Mouse (Mus musculus): ENCODE data around the gene Kcnt1.

The Kcnt1 gene

DNA sequence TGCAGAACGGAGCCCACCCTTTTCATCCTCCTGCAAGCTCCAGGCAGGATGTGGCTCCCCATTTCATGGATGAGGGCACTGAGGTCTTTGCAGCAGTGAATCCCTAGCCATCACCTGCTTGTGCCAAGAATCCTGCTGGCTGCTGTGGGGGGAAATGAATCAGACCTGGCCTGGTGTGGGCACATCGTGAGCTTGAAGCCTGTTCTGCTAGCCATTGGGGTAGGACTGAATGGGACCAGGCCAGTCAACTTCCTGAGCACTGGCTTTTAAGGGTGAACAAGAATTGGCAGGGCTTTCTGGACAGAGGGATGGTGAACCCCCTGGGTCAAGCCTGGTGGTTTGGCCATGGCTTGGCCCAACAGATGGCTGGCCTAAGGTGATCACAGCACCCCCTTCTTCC, 15.0 kb downstream of the Kcnt1 start:
- CTCF ChIA-PET = no interaction called here

GRCm38 (mm10) chr2:25879061-25879460, 15.5 kb downstream of the Kcnt1 start:
- CTCF ChIA-PET = no interaction called here

GRCm38 (mm10) chr2:25882276-25882675, 18.7 kb downstream of the Kcnt1 start:
- CTCF ChIA-PET = no interaction called here

- CTCF ChIA-PET = no interaction called here
Observed at GRCm38 (mm10) chr2:25884756-25885155, 21.2 kb downstream of the Kcnt1 start.

- CTCF ChIA-PET = no interaction called here
Observed at GRCm38 (mm10) chr2:25887226-25887625, 23.7 kb downstream of the Kcnt1 start.

DNA sequence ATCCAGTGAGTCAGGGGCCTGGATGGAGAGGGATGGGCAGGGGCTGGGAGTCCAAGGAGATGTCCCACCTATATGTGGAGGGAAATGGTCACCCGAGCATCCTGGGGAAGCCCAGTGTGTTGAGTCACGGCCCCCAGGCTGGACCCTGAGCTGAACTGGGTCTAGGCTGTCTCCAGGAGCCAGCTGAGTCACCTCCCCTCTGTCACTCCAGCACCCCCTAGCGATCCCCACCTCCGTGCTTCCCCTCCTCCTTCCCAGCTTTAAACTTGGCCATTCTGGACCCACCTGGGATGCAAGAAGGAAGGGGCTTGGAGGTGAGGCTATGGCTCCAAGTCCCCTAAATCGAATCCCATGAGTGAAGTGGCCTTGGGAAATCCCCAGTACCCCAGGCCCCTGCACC, 24.6 kb downstream of the Kcnt1 start:
- CTCF ChIA-PET = interaction anchor here (0.5 to 0.6 kb wide), 2 partner anchors 349 to 648 kb away, joined by 4 to 5 read pairs; partner anchors contain the start of gene Qsox2

- CTCF ChIA-PET = no interaction called here
Observed at GRCm38 (mm10) chr2:25892440-25892839, 28.9 kb downstream of the Kcnt1 start.

DNA sequence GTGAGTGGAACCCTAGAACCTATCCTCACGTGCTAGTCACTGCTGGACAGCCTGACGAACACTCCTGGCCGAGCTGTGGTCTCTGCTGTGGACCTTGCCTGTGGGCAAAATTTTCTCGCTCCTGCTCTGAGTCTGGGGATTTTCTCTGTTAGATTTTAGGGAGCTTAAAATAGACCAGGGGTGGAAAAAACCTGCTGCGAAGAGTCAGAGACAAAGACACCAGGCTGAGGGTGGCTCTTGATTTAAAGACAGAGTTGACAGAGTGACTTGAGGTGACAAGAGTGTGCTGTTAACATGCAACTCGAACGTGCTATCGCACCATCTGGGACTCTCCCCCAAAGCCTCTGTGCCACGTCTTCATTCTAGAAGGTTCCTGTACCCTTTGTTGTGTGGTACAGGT, 35.4 kb downstream of the Kcnt1 start:
- CTCF ChIA-PET = no interaction called here

GRCm38 (mm10) chr2:25909872-25910271, 46.3 kb downstream of the Kcnt1 start:
- CTCF ChIA-PET = no interaction called here

DNA sequence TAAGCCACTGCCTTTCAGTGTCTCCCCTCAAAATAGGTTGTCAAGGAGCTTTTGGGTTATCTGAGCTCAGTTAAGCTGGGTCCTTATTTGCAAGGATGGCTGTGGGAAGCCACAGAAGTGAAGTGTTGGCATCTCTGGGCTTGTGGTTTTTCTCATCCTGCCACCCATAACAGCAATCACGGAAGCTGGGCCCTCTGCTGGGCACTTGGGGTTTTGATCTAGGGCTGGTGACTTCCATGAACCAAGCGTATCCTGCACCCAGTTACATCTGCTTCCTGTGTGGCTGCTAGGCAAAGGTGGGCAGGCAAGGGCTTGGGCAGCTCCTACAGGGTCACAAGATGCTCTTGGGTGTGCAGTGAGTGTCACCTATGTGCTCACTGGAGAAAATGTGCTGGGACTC, 49.7 kb downstream of the Kcnt1 start:
- CTCF ChIA-PET = interaction anchor here (0.6 kb wide), 1 partner anchor 681 kb away, joined by 4 read pairs; no protein-coding TSS in a partner anchor

GRCm38 (mm10) chr2:25914201-25914600, 50.7 kb downstream of the Kcnt1 start:
- CTCF ChIA-PET = interaction anchor here (0.7 kb wide), 1 partner anchor 18 kb away, joined by 3 read pairs; no protein-coding TSS in a partner anchor

DNA sequence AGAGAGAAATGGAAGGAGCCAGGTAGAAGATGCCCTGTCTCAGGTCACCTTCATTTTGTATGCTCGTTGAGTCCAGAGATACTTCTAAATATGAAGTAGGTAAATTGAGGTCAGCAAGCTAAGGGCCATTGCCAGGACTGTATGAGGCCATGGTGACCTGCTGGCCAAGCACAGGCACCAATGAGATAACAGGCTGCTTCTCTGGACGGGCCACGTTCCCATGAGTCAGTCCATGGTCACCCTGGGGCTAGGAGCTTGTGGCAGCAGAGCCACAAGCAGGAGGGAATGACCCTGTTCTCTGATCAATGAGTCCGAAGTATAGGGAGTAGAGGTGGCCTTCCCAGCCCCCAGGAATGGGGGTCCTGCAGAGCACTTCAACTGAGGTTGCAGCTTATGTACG, 51.3 kb downstream of the Kcnt1 start:
- CTCF ChIA-PET = no interaction called here

DNA sequence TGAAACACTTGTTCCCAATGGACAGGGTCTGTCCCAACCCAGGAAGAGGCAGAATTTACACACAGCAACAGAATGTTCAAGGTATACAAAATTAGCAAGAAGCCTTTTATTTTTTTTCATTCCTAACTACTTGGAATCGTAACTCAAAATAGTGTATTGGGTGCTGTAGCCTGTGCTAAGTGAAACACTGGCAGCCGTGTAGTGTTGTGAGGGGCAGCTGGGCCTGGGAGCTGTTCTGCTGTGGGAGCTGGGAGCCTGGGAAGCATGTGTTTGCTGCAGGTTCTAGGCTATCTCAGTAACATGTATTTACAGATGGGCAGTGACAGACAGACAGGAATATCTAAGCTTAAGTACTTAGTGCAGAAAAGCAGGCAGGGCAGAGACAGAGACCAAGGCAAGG, 54.9 kb downstream of the Kcnt1 start:
- CTCF ChIA-PET = no interaction called here

DNA sequence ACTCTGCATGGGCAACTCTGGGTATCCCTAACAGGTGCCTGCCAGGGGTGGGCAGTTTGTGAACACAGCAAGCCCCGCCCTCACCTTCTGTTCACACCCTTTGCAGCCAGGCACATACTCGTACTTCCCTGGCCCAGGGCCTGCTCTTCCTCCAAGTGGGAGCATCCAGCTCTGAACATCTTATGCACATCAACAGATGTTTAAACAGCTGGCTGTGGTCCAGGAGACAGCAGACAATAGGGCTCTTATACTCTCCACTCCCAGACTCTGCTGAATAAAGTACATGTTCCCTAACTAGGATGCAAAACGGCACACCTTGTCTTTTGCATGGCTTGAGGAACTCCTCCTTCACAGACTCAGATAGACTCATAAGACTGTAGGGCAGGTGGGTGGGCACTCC, 56.4 kb downstream of the Kcnt1 start:
- CTCF ChIA-PET = no interaction called here

DNA sequence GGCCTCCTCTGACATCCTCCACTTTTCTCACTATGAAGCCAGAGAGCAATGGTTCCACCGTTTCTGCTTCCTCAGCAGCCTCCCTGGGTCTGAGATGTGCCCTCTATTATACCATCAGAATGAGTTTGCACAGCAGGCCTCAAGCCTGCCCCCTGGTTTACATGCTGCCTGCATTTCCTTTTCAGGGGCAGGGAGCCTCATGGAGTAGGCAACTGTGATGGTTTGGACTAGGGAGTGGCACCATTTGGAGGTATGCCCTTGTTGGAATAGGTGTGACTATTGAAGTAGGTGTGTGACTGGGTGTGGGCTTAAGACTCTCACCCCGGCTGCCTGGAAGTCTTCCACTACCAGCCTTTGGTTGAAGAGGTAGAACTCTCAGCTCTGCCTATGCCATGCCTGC, 60.3 kb downstream of the Kcnt1 start:
- CTCF ChIA-PET = no interaction called here

DNA sequence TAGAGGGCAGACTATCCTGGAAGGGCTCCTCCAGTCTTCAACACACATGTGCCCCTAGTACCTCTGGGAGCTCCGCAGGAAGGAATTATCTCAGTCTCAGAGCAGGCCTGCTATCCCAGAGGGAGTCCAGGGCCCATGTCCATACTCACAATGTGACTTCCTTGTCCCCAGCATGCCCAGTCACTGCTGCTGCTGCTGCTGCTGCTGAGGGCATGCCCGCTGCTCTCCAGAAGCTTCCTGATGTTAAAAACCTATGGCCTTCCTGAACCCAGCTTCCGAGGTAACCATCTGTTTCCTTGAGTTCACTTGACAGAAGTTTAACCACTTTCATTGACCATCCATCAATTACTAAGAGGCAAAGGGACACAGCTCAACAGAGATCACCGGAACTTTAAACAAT, 61.4 kb downstream of the Kcnt1 start:
- CTCF ChIA-PET = no interaction called here

DNA sequence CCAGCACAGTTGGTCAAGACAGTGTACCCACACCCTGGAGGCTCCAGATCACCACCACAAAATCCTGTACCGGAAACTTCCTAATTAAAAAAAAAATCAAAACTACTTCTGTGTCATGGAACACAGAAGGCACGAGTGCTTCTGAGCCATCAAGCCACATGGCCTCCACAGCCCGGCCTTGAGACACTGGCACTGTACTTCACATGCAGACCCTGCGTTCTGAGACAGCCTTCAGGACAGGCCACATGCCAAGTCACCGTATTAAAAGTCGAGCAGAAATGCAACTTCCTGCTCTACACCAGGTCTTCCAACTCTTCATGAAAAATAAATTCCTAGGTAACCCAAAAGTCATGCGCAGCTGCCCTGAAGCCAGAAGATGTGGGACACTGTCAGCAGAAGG, 64.3 kb downstream of the Kcnt1 start:
- CTCF ChIA-PET = no interaction called here

DNA sequence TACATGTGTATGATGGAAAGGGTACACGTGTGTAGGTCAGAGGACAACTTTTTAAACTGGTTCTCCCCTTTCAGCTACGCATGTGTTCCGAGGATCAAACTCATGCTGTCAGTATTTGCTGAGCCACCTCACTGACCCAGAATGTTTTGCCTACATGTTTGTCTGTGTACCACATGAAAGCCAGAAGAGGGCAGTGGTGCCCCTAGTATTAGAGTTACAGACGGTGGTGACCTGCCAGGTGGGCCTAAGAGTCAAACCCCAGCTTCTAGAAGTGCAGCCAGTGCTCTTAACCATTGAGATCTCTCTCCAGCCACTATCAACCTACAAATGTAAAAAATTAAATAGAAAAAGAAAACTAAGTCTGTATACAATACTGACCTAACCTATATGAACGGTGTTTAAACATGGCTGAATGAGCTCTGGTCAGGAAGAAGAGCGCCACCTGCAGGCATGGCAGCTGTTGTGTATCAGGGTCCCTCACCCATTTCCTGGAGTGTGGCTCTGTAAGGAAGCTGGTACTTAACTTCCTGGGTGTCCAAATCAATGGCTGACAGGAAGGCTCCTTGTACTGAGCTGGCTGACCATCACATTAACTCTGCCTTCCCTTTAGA, 67.8 kb downstream of the Kcnt1 start:
- CTCF ChIA-PET = no interaction called here

DNA sequence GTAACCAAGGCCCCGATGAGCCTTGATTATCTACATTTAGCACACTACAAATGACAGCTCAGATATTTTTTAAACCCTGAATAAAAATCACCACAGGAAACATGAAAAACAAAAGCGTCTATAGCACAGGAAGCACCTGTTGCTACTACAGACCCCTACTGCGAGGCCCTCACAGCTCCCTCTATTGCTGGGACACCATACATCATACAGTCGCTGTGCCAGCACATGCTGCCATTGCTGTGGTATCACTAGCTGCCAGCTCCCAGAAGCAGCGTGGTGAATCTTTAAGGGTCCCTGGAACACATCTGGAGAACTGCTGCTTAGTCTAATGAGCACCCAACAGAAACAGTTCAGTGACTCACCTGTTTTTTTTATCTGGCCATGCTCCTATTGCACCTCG, 77.0 kb downstream of the Kcnt1 start:
- CTCF ChIA-PET = no interaction called here

DNA sequence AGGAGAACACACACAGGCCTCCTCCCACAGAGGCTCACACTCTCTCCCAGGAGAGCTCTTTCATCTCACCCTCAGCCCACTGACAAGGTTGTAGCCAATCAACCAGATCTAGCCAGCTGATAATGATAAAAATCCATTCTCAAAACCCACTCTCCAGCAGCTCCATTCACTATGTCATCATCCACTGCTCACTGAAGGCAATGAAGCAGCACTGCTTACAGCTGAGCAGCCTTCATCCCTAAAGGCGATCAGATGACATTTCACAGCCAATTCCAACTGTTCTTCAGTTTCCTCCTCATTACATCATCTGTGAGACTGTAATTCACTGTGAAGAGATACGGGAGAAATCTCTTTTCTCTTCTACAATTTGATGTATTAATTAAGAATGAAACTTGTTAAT, 80.3 kb downstream of the Kcnt1 start:
- CTCF ChIA-PET = no interaction called here

DNA sequence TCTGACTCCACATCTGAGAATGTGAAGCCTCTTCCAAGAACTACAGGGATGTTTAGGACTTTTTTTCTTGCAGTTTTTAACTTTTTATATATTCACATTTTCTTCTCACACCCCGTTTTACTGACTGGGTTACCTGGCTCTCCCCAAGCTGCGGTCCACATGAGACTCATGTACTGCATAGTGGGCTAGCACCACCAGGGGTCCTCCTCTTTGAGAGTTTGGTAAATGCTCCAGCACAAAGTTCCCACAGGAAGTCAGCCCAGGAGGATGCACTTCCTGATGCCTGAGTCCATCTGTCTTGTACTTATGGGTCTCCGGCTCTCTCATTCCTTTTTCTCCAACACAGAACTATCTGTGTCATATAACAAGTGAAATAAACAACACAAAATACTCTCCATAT, 84.4 kb downstream of the Kcnt1 start:
- CTCF ChIA-PET = no interaction called here

- CTCF ChIA-PET = no interaction called here
Observed at GRCm38 (mm10) chr2:25949291-25949690, 85.8 kb downstream of the Kcnt1 start.
